Mouse (Mus musculus): ENCODE measurements around the gene Pik3r4.

The Pik3r4 gene

GRCm38 (mm10) chr9:105697764-105698396 is 55.1 kb downstream of the Pik3r4 start:
- DNase-seq (ENCODE audit: low spot score): peak; percentile 60

- no peak for DNase-seq (ENCODE audit: low spot score)
These were observed 57.9 kb downstream of the Pik3r4 start for GRCm38 (mm10) chr9:105700702-105701101.

- DNase-seq (ENCODE audit: low spot score): no peak
These were observed 59.2 kb downstream of the Pik3r4 start for GRCm38 (mm10) chr9:105701966-105702365.

- no peak for DNase-seq (ENCODE audit: low spot score)
These were observed 61.6 kb downstream of the Pik3r4 start for GRCm38 (mm10) chr9:105704226-105704932.

GRCm38 (mm10) chr9:105705011-105705410 is 62.2 kb downstream of the Pik3r4 start:
- DNase-seq (ENCODE audit: low spot score): no peak

GRCm38 (mm10) chr9:105712049-105712448 is 69.3 kb downstream of the Pik3r4 start:
- DNase-seq (ENCODE audit: low spot score): no peak

- no peak for DNase-seq (ENCODE audit: low spot score)
These were observed 76.6 kb downstream of the Pik3r4 start for GRCm38 (mm10) chr9:105719367-105719766.

GRCm38 (mm10) chr9:105719851-105720395 is 77.1 kb downstream of the Pik3r4 start:
- peak; percentile 39 for DNase-seq (ENCODE audit: low spot score)

GRCm38 (mm10) chr9:105720430-105720829 is 77.7 kb downstream of the Pik3r4 start:
- DNase-seq (ENCODE audit: low spot score): no peak

- DNase-seq (ENCODE audit: low spot score): no peak
These were observed 89.2 kb downstream of the Pik3r4 start for GRCm38 (mm10) chr9:105731976-105732375.

- DNase-seq (ENCODE audit: low spot score): no peak
These were observed 91.9 kb downstream of the Pik3r4 start for GRCm38 (mm10) chr9:105734651-105735050.

- DNase-seq (ENCODE audit: low spot score): no peak
These were observed 92.4 kb downstream of the Pik3r4 start for GRCm38 (mm10) chr9:105735195-105735594.

Measured in ovary, postnatal 36 days (tissue).